Mouse (Mus musculus) frontal cortex, adult (tissue): ENCODE results near the gene Nup188.

Experiments
- ATAC-seq: cut with Nextera tagmentation; 2 replicates; pipeline ENCODE4 v1.9.2; 2017; ENCODE audit warnings: mild to moderate bottlenecking, moderate library complexity, mixed read lengths; ENCODE audit not compliant: low TSS enrichment

Nup188 gene

DNA sequence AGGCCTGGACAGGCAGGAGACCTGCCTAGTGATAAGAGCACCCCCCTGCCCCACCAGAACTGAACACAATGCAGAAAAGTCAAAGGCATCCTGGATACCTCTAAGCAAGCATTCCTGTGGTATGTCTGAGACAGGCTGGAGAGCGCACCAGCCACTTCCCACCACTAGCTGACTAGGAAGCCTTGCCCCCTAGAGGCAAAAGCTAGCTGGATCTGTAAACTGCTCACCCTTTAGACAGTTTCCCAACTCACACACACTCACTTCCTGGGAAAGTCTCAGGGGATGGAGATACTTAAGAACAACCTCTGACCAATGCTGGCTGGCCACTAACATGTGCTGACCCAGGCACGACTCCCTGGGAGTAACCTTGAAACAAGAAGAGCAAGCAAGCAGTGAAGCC lies 65.0 kb downstream of the Nup188 start:
- ATAC-seq = no peak

DNA sequence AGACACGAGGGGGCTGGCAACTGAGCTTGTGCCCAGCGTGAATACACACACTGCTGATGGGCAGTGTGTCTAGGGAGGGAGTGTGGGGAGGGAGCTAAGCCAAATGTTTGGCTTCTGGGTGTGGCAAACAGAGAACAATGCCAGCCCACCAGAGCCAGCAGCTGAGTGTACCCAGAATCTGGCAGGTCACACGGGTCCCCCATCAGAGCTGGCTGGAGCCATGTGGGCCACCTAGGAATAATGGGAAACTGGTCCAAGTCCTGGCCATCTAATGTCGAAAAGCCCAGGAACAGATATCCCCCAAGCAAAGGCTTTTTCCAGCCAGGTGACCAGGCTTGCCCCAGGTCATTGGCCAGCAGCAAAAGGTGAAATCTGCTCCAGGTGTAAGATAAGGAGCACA lies 69.7 kb downstream of the Nup188 start:
- no peak for ATAC-seq

DNA sequence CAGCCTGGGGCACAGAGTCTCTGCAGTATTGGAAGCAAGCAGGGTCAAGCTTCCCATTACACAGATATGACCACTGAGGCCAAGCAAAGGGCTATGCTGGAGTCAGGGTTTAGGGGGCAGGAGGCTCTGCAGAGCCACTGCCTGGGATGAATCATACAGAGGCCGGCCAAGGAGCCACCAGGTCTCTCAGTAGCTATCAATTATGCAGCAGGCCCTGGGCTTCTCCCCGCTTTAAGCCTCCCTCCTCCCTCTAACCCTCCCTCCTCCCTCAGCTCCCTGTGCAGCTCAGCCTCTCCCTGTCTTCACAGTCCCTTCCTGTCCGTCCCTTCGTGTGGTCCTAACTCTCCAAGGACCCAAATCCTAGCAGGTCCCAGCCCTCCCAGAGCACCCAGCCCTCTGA lies 70.1 kb downstream of the Nup188 start:
- no peak for ATAC-seq

DNA sequence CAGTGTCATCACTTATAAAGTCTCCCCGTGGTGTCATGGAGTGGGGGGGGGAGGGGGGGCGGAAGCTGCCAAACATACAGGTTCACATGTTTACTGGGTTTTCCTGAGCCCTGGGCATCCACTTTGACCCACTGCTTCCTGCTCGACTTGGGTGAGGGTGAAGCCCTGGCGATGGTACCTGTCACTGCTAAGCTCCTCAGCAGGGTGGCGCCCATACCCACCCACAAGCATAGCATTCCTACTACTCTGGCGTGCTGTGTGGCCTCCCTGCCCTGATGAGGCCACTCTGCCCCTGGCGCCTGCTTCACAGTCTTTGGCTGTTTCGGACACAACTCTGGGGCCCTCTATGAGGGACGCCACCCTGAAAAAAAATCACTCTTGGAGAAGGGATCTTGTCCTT lies 70.7 kb downstream of the Nup188 start:
- no peak for ATAC-seq

DNA sequence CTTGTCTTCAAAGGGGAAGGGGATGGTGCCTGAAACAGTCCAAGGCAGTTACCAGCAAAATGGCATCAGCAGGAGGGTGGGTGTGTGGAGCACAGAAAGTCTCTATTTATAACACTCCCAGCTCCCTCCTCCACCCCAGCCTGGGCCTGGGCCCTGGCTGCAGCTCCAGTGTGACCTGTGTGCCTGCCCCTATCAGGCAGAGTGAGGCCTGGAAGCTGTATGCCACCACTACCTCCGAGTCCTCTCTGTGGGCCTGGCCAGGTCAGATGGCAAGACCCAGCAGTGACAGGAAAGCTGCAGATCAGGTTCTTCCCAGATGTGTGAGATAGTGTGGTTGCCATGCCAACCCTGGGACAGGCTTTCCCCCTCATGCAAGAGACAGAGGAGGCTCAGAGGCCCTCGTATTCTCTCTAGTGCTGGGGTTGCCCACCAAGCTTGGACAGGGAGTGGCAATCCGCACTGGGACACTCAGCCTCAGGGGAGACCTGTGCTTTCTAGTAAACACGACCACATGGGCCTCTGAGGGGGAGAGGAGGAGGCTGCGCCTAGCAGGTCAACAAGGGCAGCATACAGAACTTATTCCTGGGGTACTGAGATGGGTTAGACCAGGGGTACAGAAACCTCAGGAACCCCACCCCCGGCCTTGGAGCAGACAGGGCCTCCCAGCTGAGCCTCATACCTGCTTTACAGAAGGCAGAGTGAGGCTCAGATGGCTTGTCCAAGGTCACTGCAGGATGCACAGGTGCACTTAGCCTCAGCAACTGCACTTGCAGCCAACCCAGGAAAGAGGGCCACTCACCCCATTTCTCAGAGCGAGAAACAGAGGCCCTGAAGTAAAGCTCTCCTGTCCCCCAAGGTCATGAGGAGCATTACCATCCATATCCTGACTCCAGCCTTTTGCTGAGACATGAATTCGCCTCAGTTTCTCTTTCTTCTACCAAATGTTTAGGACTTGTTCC lies 71.6 kb downstream of the Nup188 start:
- ATAC-seq = peak; percentile 42; the same call in 1 of the 2 replicates

DNA sequence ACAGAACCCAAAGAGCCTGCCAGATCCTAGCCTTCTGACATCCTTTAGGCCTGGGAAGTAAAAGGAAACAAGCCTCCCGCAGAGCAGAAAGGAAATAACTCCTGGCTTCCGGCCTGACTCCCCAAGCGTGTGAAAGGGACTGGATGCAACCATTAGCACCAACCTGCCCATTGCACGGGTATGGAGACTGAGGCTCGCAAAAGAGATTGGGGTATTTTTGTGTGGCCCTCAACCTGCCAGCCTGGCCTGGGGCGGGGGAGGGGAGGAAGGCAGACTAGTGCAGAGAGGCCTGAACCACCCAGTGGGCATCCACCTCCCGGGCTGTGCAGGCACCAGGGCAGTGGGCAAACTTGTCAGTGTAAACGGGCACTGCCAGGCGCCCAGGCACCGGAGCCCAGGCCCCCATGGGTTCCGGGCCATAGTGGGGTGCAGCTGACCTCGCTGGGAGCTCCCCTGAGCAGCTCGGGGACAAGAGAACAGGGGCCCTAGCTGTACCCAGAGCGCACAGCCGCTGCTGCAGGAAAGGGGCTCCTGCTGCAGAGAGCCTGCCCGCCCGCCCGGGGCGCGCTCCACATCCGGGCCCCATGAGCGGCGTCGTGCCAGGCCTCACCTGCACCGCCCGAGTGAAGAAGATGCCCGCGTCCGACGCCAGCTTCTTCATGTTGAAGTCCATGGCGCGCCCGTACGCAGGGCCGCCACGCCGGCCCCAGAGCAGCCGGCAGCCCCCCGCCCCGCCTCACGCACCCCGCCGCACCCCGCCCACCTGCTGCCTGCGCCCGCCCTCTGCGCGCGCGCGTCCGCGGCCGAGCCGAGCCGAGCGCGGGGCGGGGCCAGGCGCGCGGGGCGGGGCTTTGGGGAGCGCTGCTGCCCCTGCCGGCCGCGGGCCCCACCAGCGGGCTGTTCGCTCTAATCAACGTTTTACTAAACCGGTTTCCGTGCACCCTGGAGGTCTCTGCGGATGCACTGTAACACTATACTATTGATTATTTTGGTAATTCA lies 72.6 kb downstream of the Nup188 start, which contains the start of gene Sh3glb2:
Gene Sh3glb2, minus strand, starts transcription at position 805 of the 999 bp plus-strand sequence.
- ATAC-seq = peak; percentile 41

DNA sequence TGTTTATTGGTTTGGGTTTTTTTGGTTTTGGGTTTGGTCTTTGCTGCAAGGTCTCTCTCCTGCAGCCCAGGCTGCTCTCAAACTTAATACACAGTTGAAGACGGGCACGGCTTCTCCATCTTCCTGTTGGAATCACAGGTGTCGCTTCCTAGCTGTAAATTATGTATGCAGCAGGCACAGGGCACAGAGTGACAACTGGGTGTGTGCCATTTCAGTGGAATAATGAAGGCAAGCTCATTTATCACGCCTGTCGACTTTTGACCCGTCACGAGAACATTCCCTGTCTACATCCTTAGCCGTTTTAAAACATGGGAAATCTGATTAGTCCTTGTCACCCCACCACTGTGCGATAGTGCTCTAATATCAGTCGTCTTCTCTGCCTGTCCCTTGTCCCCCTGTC lies 74.4 kb downstream of the Nup188 start:
- no peak for ATAC-seq

DNA sequence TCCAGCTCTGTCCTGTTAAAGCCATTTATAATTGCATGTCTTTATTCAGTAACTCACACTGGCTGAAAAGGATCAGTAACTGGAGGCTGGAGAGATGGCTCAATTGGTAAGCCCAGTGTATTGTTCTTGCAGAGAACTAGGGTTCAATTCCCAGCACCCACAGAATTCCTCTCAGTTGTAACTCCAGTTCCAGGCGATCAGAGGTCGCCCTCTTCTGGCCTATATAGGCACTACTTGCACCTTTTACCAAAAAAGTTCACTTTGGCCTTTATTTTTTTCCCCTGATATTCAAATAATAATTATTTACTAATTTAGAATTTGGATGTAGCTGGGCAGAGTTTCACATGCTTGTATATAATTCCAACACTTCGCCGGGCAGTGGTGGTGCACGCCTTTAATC lies 76.7 kb downstream of the Nup188 start:
- no peak for ATAC-seq

DNA sequence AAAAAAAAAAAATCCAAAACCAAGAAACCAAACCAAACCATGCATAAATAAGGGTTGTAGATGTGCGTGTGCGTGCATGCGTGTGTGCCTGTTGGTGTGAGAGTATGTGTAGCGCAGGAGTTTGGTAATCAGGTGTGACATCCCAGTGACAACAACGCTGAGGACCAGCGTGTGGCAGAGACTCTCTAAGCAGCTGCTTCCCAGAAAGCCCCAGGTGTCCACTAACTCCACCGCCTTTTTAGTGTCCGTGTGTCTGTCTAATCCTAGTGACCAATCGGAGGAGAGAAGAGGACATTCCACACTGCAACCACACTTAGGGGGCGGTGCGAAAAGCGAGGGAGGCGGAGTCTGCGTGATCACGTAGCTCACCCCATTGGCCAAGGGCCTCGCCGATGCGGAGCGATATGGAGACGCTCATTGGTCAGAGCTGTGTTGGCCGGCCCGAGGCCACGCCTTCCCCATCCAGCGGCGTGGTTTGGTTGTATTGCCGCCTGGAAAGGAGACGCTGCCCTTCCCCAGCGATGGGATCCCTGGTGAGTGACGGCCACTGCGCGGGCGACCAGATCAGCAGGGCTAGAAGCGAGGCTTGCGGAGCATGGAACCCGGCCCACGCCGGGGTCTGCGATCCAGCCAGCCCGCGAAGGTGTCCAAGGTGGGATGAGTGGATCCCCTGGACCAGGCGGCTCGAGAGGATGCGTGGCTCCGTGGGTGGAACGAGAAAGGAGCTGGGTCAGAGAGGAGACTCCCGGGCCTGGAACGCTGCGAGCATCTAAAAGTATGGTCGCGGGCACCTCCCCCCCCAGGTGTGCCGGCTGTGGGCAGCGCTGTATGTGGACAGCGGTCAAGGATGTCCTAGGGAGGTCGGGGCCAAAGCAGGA lies 77.8 kb downstream of the Nup188 start, which contains the start of gene Miga2:
Gene Miga2, plus strand, starts transcription at position 461 of the 878 bp plus-strand sequence.
- ATAC-seq = peak; percentile 96

DNA sequence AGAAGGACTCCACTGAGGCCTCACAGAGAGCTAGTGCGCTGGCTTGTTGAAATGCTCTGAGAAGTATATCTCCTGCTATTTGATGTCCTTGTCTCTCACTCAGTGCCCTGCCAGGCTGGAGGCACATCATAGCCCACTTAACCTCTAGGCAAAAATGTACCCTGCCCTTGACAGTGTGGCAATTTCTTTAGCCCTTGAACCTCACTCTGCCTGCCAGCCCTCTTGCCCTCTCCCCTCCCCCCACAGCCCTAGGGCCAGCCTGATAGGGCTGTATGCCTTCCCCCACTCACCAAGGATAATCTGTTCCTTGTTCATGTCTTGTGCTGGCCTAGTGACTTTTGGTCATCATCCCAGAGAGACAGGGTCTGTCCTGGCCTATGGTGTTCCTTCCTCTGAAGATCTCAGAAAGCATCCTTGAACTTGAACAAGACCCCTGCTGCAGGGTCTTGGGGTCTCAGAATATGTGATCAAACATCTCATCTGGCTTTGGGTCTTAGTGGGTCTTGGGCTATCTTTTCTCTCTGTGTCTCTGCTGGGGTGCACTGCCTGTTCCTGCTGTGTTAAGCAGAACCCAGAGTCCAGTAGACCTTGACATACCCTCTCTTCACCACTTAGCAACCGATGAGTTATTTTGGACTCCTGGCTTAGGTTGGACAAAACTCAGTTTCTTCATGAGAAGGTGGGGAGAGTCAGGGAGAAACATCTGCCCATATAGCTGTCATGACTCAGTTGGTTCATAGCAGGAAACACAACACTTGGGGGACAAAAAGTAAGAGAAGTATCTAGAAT lies 79.3 kb downstream of the Nup188 start:
- no peak for ATAC-seq

DNA sequence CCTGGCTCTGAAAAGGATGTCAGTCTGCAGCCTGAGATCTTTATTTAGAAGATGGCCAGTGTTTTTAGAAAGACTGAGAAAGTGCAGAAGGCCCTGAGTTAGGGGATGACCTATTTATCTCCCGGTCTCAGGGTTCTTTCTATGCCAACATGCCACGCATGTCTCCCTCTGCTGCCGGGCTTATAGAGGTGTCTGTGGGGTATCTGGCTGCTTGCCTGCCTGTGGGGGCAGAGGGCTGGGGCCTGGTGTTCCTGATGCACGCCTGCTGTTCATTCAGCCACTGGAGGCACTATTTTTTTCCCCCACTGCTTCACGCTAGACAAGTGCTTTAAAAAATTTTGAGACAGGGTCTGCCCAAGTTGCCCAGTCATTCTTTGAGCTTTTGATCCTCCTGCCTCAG lies 80.0 kb downstream of the Nup188 start:
- no peak for ATAC-seq

DNA sequence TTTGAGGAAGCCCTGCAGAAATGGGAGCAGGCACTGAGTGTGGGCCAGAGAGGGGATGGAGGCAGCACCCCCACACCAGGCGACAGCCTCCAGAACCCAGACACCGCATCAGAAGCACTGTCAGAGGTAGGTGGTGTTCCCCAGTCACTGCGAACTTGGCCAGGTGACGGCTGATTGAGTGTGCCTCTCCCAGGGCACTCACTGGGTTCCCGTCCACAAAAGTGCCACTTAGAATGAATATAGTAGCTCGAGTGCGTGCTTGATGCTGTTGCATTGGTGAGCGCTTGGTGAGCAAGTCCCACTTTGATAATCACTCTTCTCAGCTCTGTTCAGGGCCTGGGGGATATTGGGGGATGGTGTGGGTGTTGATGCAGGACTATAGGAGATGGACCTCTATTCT lies 85.3 kb downstream of the Nup188 start:
- no peak for ATAC-seq

DNA sequence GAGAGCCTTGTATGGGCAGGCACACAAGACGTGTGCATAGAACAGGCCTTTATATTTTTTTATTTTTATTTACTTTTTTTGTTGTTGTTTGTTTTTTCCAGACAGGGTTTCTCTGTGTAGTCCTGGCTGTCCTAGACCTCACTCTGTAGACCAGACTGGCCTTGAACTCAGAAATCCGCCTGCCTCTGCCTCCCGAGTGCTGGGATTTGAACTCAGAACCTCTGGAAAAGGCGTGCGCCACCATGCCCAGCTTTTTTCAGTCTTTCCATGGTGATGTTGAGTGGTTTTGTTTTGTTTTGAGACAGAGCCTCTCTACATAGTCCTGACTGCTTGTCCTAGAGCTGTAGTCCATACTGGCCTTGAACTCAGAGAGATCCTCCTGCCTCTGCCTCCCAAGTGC lies 86.5 kb downstream of the Nup188 start:
- ATAC-seq = no peak

DNA sequence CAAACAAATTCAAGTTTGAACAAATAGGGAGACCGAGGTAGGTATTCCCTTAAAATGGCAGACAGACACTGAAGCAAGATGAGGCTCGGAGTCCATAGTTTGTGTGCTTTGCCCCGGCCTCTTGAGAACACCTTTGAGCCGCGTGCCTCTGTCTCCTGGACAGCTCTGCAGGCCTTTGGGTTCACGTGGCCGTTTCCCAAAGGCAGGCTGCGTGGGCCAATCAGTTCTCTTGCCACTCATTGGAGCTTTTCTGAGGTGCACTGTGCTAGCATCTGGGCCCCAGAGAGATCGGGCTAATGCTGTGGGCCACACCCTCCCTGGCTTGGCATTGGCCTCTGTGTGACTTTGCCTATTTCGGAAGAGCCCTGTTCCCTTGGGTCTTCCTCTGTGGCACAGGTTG lies 89.7 kb downstream of the Nup188 start:
- no peak for ATAC-seq

DNA sequence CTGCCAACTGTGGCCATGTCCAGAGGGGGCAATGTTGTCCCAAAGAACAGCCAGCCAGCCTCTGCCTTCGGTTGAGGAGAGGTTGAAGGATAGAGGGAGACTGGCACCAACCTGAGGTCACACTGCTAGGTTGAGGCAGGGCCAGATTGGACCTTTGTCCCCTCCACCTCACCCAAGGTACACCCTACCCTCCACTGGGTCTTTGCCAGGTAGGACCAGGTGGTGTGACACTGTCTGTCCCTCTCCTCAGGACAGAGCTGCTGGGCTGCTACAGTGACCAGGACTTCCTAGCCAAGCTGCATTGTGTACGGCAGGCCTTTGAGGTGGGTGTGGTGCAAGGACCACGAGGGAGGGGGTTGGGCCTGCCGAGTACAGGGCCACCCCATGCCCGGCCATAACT lies 91.5 kb downstream of the Nup188 start:
- no peak for ATAC-seq

DNA sequence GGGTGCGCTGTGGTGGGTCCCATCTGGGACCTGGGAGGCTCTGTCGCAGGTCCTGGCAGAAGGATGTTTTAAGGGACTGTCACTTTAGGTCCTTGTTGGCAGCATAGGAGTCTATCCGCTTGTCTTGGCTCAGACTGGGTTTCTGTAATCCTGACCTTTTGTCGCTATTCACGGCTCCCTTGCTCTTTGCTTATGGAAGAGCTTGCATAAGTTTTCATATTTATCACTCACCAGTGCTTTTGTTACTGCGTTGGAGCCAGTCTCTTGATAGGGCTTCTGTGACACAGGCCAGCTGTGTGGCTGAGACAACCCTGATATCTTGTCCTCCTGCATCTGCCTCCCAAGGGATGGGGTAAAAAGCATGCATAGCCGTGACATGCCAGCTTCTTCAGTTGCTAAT lies 93.1 kb downstream of the Nup188 start:
- no peak for ATAC-seq

DNA sequence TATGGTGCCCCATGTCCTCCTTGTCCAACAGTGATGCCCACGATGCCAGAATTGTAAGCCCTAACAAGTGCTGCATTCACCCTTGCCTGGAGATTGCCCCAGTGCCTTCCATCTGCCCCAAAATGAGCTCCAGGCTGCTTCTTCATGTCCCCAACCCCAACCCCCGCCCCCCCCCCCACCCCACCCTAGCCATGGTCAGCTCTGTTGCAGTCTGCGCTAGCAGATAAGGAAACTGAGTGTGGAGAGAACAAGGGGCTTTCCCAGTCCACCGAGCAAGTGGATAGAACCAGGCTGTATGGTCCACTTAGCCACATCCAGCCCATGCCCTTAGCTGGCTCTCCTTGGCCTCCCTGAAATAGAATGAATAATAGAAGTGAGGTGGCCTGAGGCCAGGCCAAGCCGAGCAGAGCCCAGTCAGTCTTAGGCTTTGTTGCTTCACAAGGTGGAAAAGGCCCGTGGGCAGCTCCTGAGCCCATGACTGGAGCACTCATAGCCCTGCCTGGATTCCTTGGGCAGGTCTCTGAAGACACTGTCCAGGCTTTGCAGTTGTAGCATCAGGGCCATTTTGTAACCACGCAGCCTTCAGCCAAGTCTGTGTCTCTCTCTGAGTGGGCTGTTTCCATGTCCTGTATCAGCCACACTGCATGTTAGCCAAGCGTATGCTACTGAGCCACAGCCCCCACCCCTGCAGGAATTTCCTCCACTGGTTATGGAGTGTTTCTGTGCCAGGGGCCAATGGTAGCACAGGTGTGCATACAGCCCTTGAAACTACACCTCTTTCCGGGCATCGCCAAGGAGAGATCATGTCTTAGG lies 94.6 kb downstream of the Nup188 start:
- ATAC-seq = peak; percentile 41

DNA sequence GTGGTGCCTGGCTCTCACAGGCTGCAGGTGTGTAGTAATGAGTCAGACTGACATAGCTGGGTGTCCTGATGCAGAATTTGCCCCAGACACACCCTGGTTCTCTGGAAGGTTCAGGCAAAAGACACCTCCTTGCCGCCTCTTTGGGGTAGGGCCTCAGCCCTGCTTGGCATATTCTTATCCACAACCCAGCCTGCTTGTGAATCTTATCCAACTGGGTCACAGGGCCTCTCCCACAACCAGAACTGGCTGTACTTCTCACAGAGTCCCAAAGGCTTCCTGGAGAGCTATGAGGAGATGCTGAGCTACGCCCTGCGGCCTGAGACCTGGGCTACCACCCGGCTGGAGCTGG lies 95.2 kb downstream of the Nup188 start:
- ATAC-seq = no peak

DNA sequence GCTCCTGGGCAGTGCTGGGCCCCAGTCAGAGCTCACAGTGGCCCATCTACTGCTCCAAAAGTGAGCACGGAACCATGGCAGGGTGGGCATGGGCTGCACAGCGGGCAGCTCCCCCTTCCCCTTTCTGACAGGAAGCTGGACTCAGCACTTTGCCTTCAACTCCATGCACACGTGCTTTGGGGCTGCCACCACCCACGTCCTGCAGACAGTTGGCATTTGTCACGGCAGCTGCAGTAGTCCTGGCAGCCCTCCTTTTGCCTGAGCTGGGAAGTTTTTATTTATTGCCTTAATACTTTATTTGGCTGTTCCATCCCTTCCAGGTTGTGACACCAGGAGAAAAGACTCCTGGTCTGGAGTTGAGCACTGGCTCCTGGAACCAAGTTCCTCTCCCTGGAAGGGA lies 98.6 kb downstream of the Nup188 start:
- ATAC-seq = peak; percentile 29

DNA sequence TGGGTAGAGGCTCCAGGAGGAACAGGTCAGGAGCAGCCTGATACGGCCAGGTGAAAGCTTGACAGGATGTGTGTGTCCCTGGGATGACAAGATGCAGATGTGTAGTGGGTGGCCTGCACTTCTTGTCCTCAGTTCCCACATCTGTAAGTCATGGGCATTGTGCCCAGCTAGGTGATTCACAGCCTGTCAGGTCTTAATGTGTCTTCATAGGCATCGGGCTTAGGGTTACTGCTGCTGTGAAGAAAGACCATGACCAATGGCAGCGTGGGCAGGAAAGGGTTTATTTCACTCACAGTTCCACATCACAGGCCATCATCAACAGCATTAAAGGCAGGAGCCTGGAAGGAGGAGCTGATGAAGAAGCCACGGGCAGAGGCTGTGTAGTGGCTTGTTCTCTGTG lies 99.4 kb downstream of the Nup188 start:
- ATAC-seq = no peak
